Mouse (Mus musculus): ENCODE measurements around the gene Edc4.

The Edc4 gene

GRCm38 (mm10) chr8:105889756-105890465 lies 9.2 kb downstream of the Edc4 start:
- DNase-seq, result no peak

DNA sequence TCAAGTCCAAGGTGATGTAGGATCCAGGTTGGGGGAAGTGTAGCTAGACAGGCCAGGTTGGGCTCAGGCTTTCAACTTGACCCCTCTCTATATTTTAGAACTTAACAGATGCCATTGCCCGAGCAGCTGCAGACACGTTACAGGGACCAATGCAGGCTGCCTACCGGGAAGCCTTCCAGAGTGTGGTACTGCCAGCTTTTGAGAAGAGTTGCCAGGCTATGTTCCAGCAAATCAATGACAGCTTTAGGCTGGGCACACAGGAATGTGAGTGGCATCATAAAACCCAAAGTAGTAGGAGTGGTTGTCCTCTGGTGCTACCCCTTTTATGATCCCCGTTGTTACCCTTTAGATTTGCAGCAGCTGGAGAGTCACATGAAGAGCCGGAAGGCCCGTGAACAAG lies 10.2 kb downstream of the Edc4 start:
- DNase-seq, result no peak

DNA sequence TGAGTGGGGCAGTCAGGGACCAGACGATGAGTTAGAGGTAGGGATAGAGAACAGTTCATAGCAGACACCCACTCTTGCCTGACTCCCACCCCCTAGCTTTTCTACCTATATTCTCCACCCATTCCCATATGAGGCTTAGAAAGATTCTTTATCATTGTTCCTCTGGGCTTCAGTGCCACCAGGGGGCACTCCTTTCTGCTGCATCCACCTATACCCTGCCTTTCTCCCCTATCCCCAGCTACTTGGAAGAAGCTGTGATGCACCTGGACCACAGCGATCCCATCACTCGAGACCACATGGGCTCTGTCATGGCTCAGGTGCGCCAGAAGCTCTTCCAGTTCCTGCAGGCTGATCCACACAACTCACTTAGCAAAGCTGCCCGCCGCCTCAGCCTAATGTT lies 11.8 kb downstream of the Edc4 start:
- DNase-seq, result no peak

DNA sequence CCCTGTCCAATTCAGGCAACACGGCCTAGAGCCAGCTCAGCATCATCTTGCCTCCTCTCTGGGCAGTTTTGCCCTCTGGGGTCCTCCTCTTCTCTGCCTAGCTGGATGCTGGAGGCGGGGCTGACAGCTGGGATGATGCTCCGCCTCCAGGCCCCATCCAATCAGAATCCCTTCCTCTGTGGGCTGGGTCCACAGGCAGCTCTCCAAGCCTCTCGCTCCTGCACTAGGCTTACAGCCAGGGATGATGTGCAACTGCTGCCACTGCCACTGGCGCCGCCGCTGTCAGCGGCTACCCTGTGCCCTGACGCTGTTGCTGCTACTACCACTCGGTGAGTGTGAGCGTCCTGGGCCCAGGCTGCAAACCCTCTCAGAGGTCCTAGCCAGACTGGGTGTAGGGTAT lies 12.7 kb downstream of the Edc4 start, which contains the start of gene Nrn1l:
Gene Nrn1l (plus strand): TSS at position 229 of the 400 bp plus-strand sequence.
- DNase-seq, result peak; percentile 38

GRCm38 (mm10) chr8:105897801-105898480 lies 17.3 kb downstream of the Edc4 start:
- DNase-seq, result no peak

GRCm38 (mm10) chr8:105900180-105900940 lies 19.7 kb downstream of the Edc4 start, which contains the start of gene Pskh1:
Gene Pskh1, plus strand, starts transcription at chr8:105900441.
- peak; percentile 91 for DNase-seq

- no peak for DNase-seq
These were observed 20.4 kb downstream of the Edc4 start for GRCm38 (mm10) chr8:105900941-105901616.

- no peak for DNase-seq
These were observed 38.7 kb downstream of the Edc4 start for GRCm38 (mm10) chr8:105919390-105919789.

DNA sequence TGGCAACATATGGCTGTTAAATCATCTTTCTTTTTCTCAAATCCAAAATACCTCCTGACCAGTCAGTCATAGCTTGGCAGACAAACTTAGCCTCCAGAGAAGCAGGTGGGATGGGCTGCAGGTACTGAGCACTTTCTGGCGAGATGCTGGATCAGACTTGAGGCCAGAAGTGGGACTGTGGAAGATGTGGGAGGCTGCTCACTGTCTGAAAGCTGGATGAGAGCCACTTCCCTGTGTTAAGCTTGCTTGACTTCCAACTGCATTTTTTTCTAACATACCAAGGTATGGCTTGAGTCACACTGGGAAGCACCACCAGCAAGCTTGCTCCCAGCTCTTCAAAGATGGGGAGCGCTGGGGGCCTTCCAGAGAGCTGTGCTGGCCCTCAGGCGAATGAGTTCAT lies 44.4 kb downstream of the Edc4 start:
- no peak for DNase-seq

GRCm38 (mm10) chr8:105930602-105931001 lies 49.9 kb downstream of the Edc4 start:
- DNase-seq, result peak; percentile 86

- DNase-seq, result no peak
These were observed 50.6 kb downstream of the Edc4 start for GRCm38 (mm10) chr8:105931271-105931670.

DNA sequence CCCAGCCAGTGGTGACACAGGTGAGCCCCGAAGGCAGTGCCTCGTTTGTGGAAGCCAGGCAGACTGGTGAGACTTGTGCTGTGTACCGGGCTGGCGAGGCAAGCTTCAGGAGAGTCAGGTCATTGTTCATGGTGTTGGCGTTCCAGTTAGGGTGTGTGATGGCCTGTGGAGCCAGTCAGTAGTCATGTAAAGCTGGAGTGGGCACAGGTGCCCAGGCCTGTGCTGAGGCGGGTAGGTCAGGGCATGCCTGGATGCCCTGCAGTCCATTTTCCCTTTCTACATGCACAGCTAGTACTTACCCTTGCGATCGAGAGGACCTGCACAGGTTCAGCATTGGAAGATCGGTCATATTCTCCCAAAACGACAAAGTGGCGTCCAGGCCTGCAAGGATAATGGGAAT lies 51.8 kb downstream of the Edc4 start:
- DNase-seq, result no peak

DNA sequence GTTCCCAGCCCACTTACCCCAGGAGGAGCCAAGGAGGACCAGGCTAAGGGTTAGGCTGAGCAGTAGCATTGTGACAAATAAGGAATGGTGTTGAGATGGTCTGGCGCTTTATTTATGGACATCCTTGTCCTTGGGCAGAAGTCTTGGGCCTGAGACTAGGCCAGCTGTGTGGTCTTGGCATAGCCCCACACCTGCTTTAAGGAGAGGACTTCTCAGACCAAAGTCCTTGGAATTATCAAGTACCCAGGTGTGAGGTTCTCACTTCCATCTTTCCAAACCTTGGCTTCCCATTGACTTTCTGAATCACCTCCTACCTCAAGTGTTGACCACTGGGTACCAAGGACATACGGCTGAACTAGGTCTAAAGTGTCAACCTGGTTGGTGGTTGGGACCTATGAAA lies 53.1 kb downstream of the Edc4 start, which contains the start of gene Ctrl:
Gene Ctrl (minus strand): TSS at position 101 of the 400 bp plus-strand sequence.
- DNase-seq, result no peak

GRCm38 (mm10) chr8:105935105-105935504 lies 54.4 kb downstream of the Edc4 start:
- DNase-seq, result no peak

GRCm38 (mm10) chr8:105935863-105936603 lies 55.4 kb downstream of the Edc4 start:
- DNase-seq, result peak; percentile 46

GRCm38 (mm10) chr8:105936866-105937475 lies 56.3 kb downstream of the Edc4 start:
- peak; percentile 92 for DNase-seq

DNA sequence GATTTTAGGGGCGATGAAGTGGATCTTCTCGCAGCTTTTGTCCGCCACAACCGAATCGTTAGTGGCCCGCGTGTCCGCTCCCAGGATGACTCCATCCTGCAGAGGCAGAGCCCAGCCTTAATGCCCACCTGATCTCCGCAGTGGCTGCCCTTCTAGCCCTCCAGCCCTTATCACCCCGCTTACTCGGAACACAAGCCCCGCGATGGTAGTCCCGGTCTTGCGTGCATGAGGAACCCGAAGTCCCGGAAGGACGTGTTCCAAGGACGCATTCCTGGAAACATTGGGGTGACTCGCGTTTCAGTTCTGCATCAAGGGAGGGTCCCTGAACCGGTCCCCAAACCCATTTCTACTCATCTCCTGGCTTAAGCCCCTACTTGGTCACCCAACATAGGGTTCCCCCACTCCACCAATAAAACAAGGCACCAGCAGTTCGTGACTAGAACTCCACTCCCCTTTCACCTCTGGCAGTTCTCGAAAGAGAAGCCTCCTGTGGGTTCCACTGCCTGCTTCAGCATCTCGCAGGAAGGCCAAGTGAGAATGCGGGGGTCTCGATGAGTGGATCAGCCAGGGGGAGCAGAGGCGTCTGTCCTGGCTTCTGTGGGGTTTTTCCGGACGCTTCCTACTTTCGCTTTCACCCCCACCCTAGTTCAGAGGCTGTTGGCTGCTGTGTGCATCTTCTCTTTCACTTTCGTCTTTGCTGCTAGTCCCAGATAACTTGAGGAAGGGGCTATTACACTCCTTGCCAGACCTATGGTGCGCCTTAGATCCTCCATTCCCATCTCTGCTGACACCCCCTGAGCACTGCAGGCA lies 57.0 kb downstream of the Edc4 start:
- peak; percentile 55 for DNase-seq

- DNase-seq, result peak; percentile 42
These were observed 57.6 kb downstream of the Edc4 start, which contains the start of gene Psmb10 for GRCm38 (mm10) chr8:105938306-105938669. Gene Psmb10, minus strand, starts transcription at chr8:105938444.

- no peak for DNase-seq
These were observed 61.3 kb downstream of the Edc4 start for GRCm38 (mm10) chr8:105942026-105942425.

GRCm38 (mm10) chr8:105942542-105942941 lies 61.9 kb downstream of the Edc4 start:
- DNase-seq, result no peak

GRCm38 (mm10) chr8:105943321-105943739 lies 62.6 kb downstream of the Edc4 start, which contains the start of gene Lcat:
Gene Lcat, minus strand, starts transcription at chr8:105943382.
- no peak for DNase-seq
